Mouse (Mus musculus): ENCODE measurements around the gene Smu1. TPM values are rescaled to one million over a fixed set of nuclear protein-coding genes. Genes with fewer than 3 reads are reported as not detected.

The Smu1 gene
- 10 to 100 TPM; 22.2 to 69.0 TPM for polyA plus RNA-seq (2012; fragmentation: generic; extraction: Trizol)

DNA sequence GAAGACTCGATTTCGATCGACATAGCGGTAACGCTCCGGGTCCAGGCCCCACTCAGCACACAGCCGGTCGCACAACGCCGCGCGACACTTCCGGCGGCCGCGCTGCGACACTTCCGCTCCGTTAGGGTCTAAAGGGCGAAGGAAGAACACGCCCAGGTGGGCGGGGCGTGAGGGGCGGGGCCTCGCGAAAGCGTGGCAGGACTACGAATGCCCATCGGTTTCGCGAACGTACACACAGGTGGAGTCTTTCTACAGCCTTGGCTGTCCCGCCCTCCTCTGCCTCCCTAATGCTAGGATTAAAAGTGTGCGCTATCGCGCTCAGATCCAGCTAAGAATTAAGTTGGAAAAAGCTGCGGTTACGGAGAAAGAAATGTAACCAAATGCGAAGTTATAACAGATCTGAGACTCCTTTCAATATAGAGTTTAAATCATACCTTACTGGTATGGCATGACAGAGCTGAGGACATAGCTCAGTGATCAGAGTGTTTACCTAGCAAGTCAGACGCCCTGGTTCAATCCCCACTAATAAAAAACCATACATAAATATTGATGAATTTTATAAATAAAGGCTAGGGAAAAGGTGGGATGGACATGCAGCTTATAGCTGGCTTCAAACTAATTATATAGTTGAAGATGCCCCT lies at the start of gene Smu1:
Gene Smu1, minus strand, starts transcription at position 144 of the 641 bp plus-strand sequence.

DNA sequence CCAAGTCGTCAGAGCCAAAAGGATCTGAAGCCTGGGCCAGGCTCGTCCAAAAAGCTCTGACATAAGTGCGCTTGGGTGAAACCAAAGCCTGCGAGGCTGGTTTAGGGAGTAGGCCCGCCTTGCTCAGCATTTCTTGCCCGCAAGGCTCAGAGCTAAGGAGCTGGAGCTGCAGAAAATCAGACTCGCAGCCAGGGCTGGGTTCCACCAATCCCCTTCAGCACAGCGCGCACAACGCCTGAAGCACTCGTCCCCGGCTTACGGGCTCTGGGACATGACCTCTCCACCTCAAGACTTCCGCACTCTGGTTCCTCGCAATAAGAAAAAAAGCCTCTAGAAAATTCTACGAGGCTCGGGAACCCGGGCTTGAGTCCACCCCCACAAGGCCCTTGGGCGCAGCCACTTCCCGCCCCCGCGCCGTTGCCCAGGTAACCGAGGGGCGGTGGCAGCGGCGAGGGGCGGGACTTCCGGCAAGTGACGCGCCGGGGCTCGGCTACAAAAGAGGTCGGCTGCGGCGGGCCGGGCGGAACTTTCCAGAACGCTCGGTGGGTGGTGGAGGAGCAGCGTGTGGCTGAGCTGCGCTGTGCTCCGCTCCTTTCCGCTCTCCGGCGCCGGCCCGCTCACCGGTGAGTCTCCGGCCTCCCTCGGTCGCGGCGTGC lies 35.6 kb downstream of the Smu1 start, which contains the start of gene Dnaja1:
Gene Dnaja1, plus strand, starts transcription at position 140 of the 656 bp plus-strand sequence.

GRCm38 (mm10) chr4:40702797-40703709 lies 54.7 kb downstream of the Smu1 start, which contains the start of gene Aptx:
Gene Aptx, minus strand, starts transcription at chr4:40703194.

Other genes with a start within 250 kb of the Smu1 start
- 10 to 100 TPM in 1 of 2 experiments, 1 to 10 TPM in 1; 6.8 to 26.6 TPM for gene Aptx, start 54.7 kb downstream of the Smu1 start, polyA plus RNA-seq (2012; fragmentation: generic; extraction: Trizol)
- gene Dnaja1, start 35.8 kb downstream of the Smu1 start, polyA plus RNA-seq (2012; fragmentation: generic; extraction: Trizol), result 10 to 100 TPM in 1 of 2 experiments, 1 to 10 TPM in 1; 8.6 to 53.1 TPM
- gene B4galt1, start 96.1 kb upstream of the Smu1 start, polyA plus RNA-seq (2012; fragmentation: generic; extraction: Trizol), result 10 to 100 TPM in 1 of 2 experiments, 1 to 10 TPM in 1; 5.8 to 39.9 TPM
- gene Spink4, start 162.1 kb upstream of the Smu1 start, polyA plus RNA-seq (2012; fragmentation: generic; extraction: Trizol), result under 1 TPM in 1 of 2 experiments, not detected in 1; 0.31 TPM
- 100 to 1,000 TPM; 148 TPM for gene Bag1, start 190.4 kb upstream of the Smu1 start, polyA plus RNA-seq (2012; fragmentation: generic; extraction: Trizol)
- 10 to 100 TPM in 1 of 2 experiments, 1 to 10 TPM in 1; 5.7 to 39.6 TPM for gene Chmp5, start 190.5 kb upstream of the Smu1 start, polyA plus RNA-seq (2012; fragmentation: generic; extraction: Trizol)
- gene Nfx1, start 213.0 kb upstream of the Smu1 start, polyA plus RNA-seq (2012; fragmentation: generic; extraction: Trizol), result 10 to 100 TPM in 1 of 2 experiments, 1 to 10 TPM in 1; 7.2 to 30.1 TPM